Mouse (Mus musculus) cerebellum, adult 9-10 months (tissue): ENCODE data around the gene Ptprn2.
A peak's percentile ranks its signal among the peaks of the same experiment; 100 is the strongest.

Source experiments
- DNase-seq: peaks from one replicate; pipeline ENCODE4 v3.0.0; 2022

Gene Ptprn2

DNA sequence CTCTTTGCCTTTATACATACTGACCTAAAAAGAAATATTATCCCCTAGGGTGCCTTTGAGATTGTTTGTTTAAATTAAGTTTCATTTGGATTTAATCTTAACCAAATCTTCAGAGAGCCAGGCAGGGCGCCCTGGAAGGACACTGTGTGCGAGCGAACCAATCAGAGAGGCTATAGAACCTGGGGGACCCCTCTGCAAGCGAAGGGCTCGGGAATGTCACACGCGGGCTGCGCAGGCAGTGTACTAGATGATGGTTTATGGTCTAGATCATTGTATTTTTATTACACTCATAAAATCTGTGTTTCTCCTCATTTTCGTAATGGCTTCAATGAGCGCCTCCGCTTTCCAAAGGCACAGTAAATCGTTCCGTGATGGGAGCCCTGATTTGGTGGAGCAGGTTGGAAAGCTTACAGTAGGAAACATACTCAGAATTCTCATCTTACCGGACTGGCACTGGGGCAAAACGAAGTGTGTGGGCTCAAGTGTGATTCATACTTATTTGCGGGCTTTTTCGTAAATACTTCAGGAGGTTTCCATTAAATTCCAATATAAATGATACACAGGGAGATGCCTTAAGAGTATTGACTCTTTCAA, 760.5 kb downstream of the Ptprn2 start:
- DNase-seq: no peak

DNA sequence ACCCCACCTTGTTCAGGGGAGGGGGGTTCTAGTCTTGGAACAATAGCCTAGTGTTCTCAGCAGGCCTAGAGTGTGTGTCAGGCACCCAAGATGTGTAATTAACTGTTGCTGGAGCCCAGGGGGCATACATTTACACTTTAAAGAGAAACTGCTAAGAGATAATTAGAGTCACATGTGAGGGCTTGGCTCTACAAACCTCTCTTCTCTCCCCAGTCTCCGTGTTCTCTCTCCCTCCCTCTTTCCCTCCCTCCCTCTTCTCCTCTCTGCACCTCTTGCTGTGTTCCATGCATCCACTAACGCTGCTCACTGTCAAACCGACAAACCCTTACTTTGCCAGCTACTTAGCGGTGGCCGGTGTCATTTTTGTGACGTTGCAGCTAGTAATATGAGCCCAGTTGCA, 764.9 kb downstream of the Ptprn2 start:
- DNase-seq: no peak

DNA sequence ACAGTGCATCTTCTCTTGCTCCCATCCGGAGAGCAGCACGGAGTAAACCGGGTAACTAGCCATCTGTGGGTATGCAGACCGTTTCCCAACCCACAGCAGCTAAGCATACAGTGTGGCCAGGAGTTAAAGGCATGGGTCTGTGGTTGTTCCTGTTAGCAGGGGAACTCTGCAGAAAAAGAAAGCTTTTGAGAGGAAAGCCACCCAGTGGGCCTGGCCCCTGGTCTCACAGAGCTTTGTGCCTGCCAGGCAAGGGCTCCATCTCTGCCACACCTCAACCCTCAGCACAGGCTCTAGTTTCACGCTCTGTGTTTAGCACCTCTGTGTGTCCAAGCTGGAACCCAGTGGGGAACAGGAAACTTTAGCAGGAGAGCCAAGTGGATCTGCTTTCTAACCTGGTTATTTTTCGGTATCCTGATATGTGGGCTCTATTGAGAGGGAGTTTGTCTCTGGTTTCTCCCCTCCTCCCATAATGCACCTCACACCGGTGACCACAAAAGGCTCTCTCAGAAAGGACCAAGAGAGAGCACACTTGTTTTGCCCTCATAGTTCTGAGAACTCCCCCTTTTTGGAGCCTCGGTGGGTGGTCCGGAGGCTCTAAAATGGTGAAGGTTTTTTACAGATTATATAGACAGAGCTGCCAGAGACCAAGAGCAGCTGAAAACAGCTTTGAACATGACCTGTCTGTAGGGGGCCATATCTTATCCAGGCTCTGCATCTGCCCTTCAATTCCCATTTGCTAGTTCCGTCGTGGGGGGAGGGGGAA, 766.3 kb downstream of the Ptprn2 start:
- DNase-seq: no peak

DNA sequence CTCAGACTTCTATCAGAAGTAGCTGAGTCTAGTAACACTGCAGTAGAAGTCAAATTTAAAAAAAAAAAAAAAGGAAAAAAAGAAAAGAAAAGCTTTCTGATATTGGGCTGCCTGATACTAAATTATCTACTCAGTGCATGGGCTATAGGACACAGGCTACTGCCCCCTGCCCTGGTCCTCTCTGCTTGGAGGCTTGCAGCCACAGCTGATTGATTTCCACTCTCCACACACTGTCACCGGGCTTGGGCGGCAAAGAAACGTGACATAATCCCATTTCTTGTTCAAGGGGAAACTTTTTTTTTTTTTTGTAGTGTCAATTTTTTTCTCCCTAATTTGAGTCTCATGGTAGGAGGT, 766.9 kb downstream of the Ptprn2 start:
- DNase-seq: no peak

GRCm38 (mm10) chr12:117254356-117254755, 768.8 kb downstream of the Ptprn2 start:
- DNase-seq: no peak

- DNase-seq: no peak
Measured at GRCm38 (mm10) chr12:117255325-117255724, 769.8 kb downstream of the Ptprn2 start.

GRCm38 (mm10) chr12:117255776-117256342, 770.3 kb downstream of the Ptprn2 start:
- DNase-seq: no peak

GRCm38 (mm10) chr12:117256849-117257204, 771.3 kb downstream of the Ptprn2 start:
- DNase-seq: no peak

DNA sequence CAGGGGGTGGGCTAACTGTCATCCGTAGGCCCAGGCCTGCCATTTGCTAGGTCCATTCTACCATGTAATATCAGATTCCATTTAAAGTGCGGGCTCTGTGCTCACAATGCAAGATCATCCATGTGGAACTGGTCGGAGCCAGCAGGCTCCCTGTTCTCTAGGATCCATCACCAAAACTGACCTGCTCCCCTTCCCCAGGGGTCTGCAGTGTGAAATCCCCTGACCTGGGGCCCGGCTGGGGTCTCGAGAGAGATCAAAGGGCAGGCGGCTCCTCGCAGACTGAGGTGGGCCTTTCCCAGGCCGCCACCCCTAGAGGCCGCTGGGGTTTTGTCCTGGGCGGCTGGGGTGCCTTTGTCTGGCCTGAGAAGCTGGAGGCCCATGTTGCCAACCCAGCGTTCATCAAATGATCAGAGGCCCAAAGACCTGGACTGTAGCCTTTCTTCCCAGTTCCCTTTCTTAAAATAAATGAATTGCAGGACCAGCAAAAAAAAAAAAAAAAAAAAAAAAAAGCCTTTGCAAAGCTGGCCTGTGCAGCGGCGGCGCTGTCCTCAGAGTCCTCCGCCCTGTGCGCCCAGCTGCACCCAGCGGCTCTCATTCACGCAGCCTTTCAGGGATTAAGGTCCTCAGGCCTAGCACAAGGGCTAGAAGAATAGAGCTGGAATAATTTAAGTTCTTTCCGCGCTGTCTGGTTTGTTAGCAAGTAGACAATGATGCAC, 771.8 kb downstream of the Ptprn2 start:
- DNase-seq: no peak

- no peak for DNase-seq
Measured at GRCm38 (mm10) chr12:117257921-117258497, 772.5 kb downstream of the Ptprn2 start.

- no peak for DNase-seq
Measured at GRCm38 (mm10) chr12:117260391-117261164, 775.1 kb downstream of the Ptprn2 start.

- no peak for DNase-seq
Measured at GRCm38 (mm10) chr12:117261165-117261440, 775.6 kb downstream of the Ptprn2 start.

DNA sequence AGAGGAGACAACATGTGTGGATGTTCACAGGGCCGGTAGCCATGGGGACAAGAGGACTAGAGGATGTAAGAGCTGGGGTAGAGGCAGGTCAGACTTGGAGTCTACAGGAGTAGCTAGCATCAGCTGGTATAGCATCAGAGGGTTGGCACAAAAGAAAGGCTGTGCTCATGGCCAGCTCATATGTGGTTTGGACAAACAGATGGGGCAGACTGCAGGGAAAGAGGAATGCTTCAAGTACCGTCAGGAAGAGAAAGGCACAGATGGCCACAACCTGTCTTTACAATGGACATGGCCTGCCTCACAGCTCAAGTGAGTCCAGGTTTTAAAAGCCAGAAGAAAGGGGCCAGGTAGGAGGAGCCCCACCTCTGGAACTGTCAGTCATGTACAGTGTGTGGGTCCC, 776.5 kb downstream of the Ptprn2 start:
- DNase-seq: peak; percentile 81

- peak; percentile 58 for DNase-seq
Measured at GRCm38 (mm10) chr12:117263081-117263480, 777.6 kb downstream of the Ptprn2 start.

DNA sequence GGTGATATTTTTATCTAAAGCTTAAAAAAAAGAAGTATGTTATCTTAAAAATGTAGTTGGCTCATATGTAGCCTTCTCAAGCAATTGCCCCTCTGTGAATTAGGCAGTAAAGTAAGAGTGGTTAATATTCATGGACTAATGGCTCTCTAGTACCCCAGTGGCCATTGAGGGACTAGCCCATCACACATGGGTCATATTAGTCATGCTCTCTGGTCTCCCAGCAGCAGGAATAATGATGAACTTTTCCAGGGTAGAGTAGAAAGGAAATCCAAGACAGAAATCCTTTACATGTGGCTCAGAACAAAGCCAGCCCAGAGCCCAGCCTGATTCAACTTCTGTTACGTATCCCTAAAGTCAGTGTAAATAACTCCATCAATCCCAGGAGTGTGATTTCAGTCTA, 779.7 kb downstream of the Ptprn2 start:
- no peak for DNase-seq

DNA sequence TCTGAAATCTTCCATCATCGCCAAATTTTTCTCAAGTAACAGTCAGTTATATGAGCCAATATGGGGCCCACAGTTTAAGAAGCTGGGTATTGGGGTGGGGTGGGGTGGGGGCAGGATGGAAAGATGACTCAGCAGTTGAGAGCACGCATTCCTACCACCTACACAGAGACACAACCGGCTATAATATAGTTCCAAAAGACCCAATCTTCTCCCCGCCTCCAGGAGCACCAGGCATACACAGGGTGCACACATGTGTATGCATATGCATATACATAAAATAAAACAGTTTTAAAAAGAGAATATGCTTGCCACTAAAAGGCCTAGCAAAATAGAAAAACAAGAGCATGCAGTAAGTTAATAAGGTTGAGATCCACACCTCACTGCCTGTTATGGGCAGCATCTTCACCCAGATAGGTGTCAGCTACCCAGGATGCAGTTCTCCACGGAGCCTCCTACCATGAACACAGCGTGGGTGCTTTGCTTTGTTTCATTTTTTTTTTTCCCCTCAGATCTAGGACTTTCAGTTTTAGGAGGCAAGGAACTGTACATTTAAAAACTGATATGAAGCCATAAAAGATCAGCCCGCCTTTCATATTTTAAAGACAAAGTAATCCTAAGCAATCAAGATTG, 783.1 kb downstream of the Ptprn2 start:
- no peak for DNase-seq

GRCm38 (mm10) chr12:117269310-117269709, 783.8 kb downstream of the Ptprn2 start:
- DNase-seq: no peak

DNA sequence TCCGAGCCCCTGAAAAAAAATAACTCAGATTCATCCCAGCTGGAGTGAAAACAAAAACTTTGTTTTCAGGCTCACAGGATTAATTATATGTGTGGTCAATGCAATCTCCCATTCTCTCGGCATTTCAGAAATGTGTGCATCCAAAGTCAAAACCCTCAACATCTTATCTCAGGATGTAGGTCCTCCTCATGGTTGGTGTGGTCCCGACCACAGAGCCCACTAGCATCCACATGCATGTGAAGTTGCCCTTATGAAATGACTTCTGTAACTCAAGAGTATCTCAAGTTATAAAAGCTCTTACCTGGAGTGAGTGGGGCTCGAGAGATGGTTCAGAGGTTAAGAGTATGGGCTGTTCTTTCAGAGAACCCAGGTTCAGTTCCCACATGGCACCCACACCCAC, 784.7 kb downstream of the Ptprn2 start:
- DNase-seq: no peak

DNA sequence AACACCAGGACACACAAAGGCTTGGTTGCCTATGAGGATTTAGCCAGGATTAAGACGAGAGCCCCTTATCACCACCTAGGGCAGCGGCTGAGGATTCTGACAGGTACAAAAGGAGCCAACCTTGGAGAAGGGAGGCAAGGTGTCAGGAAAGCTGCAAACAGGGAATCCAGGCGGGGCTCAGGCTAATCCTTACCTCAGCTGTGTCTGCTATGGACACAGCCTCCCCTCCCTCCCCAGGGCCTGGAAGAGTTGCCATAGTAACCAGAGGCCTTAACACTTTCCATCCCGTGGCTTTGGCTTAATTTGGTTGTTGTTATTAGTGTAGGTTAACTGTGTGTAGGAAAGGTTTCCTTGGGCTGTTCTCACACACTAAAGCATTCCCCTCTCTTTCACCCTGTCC, 787.6 kb downstream of the Ptprn2 start:
- no peak for DNase-seq

GRCm38 (mm10) chr12:117274576-117274975, 789.1 kb downstream of the Ptprn2 start:
- DNase-seq: no peak

DNA sequence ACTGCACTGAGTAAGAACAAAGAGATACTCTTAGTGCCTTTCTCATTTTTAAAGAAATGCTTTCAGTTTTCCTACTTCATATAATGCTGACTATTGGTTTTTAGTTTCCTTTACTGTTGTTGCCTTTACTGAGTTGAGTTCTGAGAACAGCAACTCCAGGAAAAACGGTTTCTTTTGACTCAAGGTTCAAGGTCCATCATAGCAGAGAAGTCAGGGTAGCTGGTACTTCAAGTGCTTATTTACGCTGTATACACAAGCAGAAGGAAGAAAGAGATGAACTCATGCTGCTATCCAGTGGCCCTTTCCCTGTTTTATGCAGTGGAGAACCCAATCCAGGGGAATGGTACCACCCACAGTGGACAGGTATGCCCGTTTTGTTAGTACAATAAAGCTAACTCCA, 795.3 kb downstream of the Ptprn2 start:
- no peak for DNase-seq

DNA sequence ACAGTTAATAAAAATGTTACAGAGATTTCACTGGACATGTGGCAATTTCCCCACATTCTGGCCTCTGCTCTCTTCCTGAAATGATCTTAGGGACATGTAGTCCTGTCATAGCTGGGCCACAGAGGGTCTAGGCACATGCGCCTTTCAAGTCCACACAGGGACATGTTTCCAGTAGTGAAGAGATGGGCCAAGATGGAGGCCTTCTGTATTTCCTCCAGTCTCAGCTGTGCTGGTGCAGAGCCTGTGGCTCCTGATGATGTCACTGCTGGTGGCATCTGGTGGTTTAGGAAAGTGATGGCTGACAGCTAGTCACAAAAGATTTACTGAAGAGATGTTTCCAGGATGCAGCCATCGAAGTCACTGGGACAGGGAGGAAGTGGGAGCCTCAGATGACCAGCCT, 797.1 kb downstream of the Ptprn2 start:
- DNase-seq: no peak

DNA sequence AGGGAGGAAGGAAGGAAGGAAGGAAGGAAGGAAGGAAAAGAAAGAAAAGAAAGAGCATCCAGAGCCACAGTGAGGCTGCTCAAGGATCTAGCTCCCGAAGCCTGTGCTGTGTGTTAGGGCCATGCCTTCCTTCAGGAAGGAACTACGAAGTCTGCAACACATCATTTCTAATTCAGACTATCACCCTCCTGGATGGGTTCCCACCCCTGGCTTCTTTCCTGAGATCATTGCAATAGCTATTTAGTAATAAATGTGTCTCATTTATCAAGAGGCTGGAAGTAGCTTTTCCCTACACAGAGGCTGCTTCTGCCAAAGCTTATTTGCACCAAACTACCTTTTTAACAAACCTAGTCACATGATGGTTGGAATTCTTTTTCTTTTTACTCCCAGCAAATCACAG, 801.9 kb downstream of the Ptprn2 start:
- no peak for DNase-seq
